Mouse (Mus musculus) spleen, adult 2 months (tissue): ENCODE data around the gene Scg5. TPM values are rescaled to one million over a fixed set of nuclear protein-coding genes. Genes with fewer than 3 reads are reported as not detected.

Experiments used
- DNase-seq, 2 experiments: peaks; one replicate each; pipeline versions ENCODE4 v3.0.0 to v3.0.0-alpha.2; 2012 to 2021; ENCODE audit warnings: low spot score in 2 of 2, low read depth in 1 of 2
- H3K27ac ChIP-seq: fragments of 200-500 bp; 2 replicates; pipeline ENCODE4 v1.5.1; 2012; ENCODE audit warnings: low read length, inconsistent platforms; ENCODE audit not compliant: insufficient read depth
- H3K27me3 ChIP-seq: fragments of 200-500 bp; 2 replicates; pipeline ENCODE4 v1.6.1; 2012; ENCODE audit warnings: mild to moderate bottlenecking, moderate library complexity, low read length, inconsistent platforms; ENCODE audit not compliant: control insufficient read depth, insufficient read depth
- H3K36me3 ChIP-seq: fragments of 200-500 bp; 2 replicates; pipeline ENCODE4 v1.6.1; 2012; ENCODE audit warnings: mild to moderate bottlenecking, low read length, inconsistent platforms; ENCODE audit not compliant: control insufficient read depth, insufficient read depth
- H3K4me1 ChIP-seq: fragments of 200-500 bp; 2 replicates; pipeline ENCODE4 v1.6.1; 2011; ENCODE audit warnings: inconsistent platforms; ENCODE audit not compliant: control insufficient read depth, insufficient read depth, insufficient read length
- H3K4me3 ChIP-seq: fragments of 200-500 bp; 2 replicates; pipeline ENCODE4 v1.5.1; 2011; ENCODE audit warnings: mild to moderate bottlenecking, inconsistent platforms; ENCODE audit not compliant: insufficient read depth, insufficient read length; ENCODE audit errors: extremely low read depth
- CTCF ChIP-seq: fragments of 200-500 bp; IDR thresholded peaks from 2 replicates; pipeline ENCODE4 v1.5.1; 2011; ENCODE audit warnings: mild to moderate bottlenecking, inconsistent platforms; ENCODE audit not compliant: insufficient read depth, insufficient read length, insufficient replicate concordance; ENCODE audit errors: extremely low read depth
- POLR2A ChIP-seq: fragments of 200-500 bp; IDR thresholded peaks from 2 replicates; pipeline ENCODE4 v1.6.1; 2011; ENCODE audit warnings: low read depth, low read length, inconsistent platforms
- WGBS: fragments of 180-500 bp; shearing (Covaris S2); methylation state at CpG from one replicate; pipeline ENCODE4 v1.1.7; 2018; 5-methylcytosine and 5-hydroxymethylcytosine counted together
- polyA plus RNA-seq: library from polyadenylated mRNA; depleted of rRNA; stranded (reverse); fragments of >200 nt; gene quantifications from 2 replicates; pipeline ENCODE4 v1.2.3, GENCODE M21; 2012

The Scg5 gene
- polyA plus RNA-seq, 1 experiment = 0.25 TPM

DNA sequence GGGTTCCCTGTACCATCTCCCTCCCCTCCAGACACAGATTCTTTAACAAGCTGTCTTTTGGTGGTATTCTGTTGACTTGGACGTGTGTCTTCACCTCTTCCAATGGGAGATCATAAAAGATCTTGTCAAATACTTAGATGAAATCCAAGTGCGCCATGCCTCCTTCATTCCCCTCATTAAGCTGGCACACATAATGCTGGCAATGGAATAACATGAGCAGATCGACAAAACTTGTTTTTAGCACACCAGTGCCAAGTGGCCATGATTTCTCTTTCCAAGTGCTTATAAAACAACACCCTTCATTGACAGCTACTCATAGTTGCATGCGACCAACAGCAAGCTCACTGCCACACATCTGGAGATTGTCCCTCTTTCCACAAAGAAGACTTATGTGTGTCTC is 41.0 kb downstream of the Scg5 start:
- H3K36me3 ChIP-seq = no peaks in the 10 kb centered on the region
- no peaks in the 10 kb centered on the region for H3K4me1 ChIP-seq
- 86% methylated on average over 4 of the region's 4 CpGs for WGBS
- no peak for TF ChIP-seq POLR2A
- TF ChIP-seq CTCF = no peak
- no peak for DNase-seq
- no peak overlapping the region for H3K4me3 ChIP-seq
- no peak overlapping the region for H3K27ac ChIP-seq
- H3K27me3 ChIP-seq = no peaks in the 10 kb centered on the region

DNA sequence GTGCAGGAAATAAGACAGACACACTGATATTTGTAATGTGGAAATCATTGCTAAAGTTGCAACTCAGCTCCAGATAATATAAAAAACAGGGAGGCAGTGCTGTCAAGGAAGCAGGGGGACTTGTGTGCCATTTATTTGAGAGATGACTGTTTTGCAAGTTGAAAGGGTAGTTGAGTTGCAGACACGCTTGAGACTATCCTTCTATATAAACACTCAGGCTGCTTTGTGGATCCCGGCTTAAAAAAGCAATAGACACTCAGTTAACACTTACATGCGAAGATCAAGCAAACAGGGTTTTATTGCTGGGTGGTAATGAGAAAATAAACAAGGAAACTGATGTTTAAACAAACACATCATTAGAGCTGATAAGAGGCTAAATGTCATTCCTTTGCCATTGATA is 44.1 kb downstream of the Scg5 start:
- TF ChIP-seq CTCF = no peak
- no peak for TF ChIP-seq POLR2A
- no peak for DNase-seq
- H3K27me3 ChIP-seq = no peaks in the 10 kb centered on the region
- H3K27ac ChIP-seq = no peak overlapping the region
- H3K4me3 ChIP-seq = no peak overlapping the region
- H3K36me3 ChIP-seq = no peaks in the 10 kb centered on the region
- H3K4me1 ChIP-seq = no peaks in the 10 kb centered on the region
- 79% methylated on average over 3 of the region's 3 CpGs for WGBS

- WGBS = 78% methylated on average over 4 of the region's 4 CpGs
- H3K27ac ChIP-seq = no peak overlapping the region
- no peaks in the 10 kb centered on the region for H3K27me3 ChIP-seq
- no peak for DNase-seq
- no peak overlapping the region for H3K4me3 ChIP-seq
- H3K4me1 ChIP-seq = no peaks in the 10 kb centered on the region
- TF ChIP-seq CTCF (no peak), POLR2A (no peak)
- H3K36me3 ChIP-seq = no peaks in the 10 kb centered on the region
Measured at GRCm38 (mm10) chr2:113781521-113781920, 47.4 kb downstream of the Scg5 start.

DNA sequence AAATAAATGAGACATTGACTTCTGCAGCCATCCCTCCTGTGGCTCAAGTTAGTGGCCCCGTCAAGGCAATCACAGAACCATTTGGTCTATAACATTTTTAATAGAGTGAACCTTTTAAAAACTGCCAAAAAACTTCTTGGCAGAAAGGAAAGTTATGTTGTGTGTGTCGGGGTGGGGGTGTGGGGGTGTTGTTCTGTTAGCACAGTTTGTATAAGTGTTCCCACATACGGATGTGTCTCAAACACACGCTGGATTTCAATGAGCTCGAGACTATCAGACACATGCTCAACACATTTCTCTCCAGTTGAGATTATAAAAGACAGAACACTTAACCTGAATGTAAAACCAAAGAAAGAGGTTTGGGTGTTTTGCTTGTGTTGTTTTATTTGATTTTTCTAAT is 47.8 kb downstream of the Scg5 start:
- 87% methylated on average over 5 of the region's 5 CpGs for WGBS
- no peak for DNase-seq
- no peak overlapping the region for H3K4me3 ChIP-seq
- H3K36me3 ChIP-seq = no peaks in the 10 kb centered on the region
- H3K27me3 ChIP-seq = no peaks in the 10 kb centered on the region
- no peak overlapping the region for H3K27ac ChIP-seq
- TF ChIP-seq CTCF (no peak), POLR2A (no peak)
- H3K4me1 ChIP-seq = no peaks in the 10 kb centered on the region

- Histone ChIP-seq H3K27ac (no peak overlapping the region), H3K36me3 (no peaks in the 10 kb centered on the region), H3K27me3 (no peaks in the 10 kb centered on the region), H3K4me1 (no peaks in the 10 kb centered on the region), H3K4me3 (no peak overlapping the region)
- TF ChIP-seq POLR2A (no peak), CTCF (no peak)
- DNase-seq = no peak
- 79% methylated on average over 3 of the region's 3 CpGs for WGBS
Measured at GRCm38 (mm10) chr2:113779336-113779735, 49.6 kb downstream of the Scg5 start.

DNA sequence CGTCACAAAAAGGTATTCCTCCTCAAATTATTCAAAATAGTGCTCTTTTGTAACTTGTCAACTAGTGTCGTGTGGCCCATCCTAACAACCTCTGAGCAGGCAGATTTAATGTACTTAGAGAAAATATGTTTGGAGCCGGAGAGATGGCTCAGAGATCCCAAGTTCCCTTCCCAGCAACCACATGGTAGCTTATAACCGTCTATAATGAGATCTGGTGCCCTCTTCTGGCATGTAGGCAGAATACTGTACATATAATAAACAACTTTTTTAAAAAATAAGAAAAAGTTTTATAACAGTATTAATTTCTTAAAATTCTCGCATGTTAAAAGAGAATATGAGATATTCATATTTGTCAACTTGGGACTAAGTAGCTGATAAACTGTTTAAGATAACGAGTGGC is 50.9 kb downstream of the Scg5 start:
- TF ChIP-seq POLR2A = no peak
- no peak for TF ChIP-seq CTCF

DNA sequence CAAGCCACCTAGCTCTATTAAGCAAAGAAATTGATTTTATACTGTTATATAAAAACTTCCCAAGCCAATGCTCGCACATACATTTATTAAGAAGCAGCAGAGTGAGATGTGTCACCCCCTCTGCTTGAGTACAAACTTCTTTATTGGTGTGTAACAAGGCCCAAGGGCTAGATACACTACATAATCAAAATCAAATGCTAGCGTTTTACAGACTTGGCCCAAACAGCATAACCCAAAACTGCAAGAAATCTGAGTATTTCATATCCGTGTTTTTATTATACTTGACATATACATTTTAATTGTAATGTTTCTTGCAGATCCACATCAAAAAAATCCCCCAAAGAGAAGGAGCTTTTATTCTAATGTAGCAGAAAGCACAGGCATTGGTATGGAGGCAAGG is 52.6 kb downstream of the Scg5 start:
- no peaks in the 10 kb centered on the region for H3K36me3 ChIP-seq
- DNase-seq = no peak
- TF ChIP-seq POLR2A (no peak), CTCF (no peak)
- WGBS = 83% methylated on average over 3 of the region's 3 CpGs
- no peak overlapping the region for H3K27ac ChIP-seq
- H3K4me1 ChIP-seq = no peaks in the 10 kb centered on the region
- H3K27me3 ChIP-seq = no peaks in the 10 kb centered on the region
- no peak overlapping the region for H3K4me3 ChIP-seq

More for the DNA sequence above, 50.9 kb downstream of the Scg5 start:
- 75% methylated on average over 6 of the region's 6 CpGs for WGBS
- Histone ChIP-seq H3K27me3 (no peaks in the 10 kb centered on the region), H3K36me3 (no peaks in the 10 kb centered on the region), H3K27ac (no peak overlapping the region), H3K4me3 (no peak overlapping the region), H3K4me1 (no peaks in the 10 kb centered on the region)
- no peak for DNase-seq

DNA sequence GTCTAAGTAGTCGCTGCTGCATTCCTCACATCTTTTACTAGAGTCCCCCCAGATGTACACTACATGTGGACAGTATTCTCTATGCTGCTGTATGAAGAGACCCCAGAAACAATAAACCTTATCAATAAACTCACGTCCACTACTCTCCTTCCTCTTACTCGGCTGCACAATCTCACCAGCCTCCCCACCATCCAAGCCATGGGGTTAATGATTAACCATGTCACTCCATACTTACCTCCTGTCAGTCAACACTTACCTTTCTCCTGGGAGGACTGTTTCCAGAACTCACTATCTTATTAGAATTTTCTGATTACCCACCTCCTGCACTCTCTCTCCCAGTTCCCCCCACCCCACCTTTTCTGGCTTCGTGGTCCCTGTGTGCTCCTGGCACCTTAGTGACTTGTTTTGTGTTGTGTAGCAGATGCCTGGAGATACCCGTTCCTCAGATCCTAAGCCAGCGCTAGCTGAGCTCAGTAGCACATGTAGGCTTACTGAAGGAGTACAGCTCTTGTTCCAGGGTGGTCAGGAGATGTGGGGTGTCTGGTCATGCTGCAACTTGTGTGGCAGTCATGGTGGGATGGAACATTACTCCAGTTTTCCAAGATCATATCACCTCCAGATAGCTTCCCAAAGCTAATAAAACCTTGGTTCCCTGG is 54.6 kb downstream of the Scg5 start:
- DNase-seq = no peak

More for the DNA sequence above, 54.6 kb downstream of the Scg5 start:
- Histone ChIP-seq H3K4me3 (no peak overlapping the region), H3K4me1 (no peaks in the 10 kb centered on the region), H3K27ac (no peak overlapping the region), H3K36me3 (no peaks in the 10 kb centered on the region), H3K27me3 (no peaks in the 10 kb centered on the region)
- WGBS = 81% methylated on average over 6 of the region's 6 CpGs
- no peak for TF ChIP-seq CTCF
- TF ChIP-seq POLR2A = no peak
